Mouse (Mus musculus) olfactory bulb, adult 2 months (tissue): ENCODE measurements around the gene Rnf212. TPM values are rescaled to one million over a fixed set of nuclear protein-coding genes. Genes with fewer than 3 reads are reported as not detected.

Source experiments
- H3K27ac ChIP-seq: fragments of 200-500 bp; 2 replicates; pipeline ENCODE4 v1.5.1; 2012; ENCODE audit warnings: low read depth, low read length; ENCODE audit not compliant: insufficient read depth
- H3K4me1 ChIP-seq: fragments of 200-500 bp; 2 replicates; pipeline ENCODE4 v1.6.1; 2012; ENCODE audit warnings: low read length; ENCODE audit not compliant: control insufficient read depth, insufficient read depth
- H3K4me3 ChIP-seq: fragments of 200-500 bp; 2 replicates; pipeline ENCODE4 v1.5.1; 2012; ENCODE audit warnings: mild to moderate bottlenecking, low read depth, low read length, moderate library complexity; ENCODE audit not compliant: insufficient read depth
- CTCF ChIP-seq: fragments of 200-500 bp; IDR thresholded peaks from 2 replicates; pipeline ENCODE4 v1.5.1; 2012; ENCODE audit warnings: low read depth, mild to moderate bottlenecking, low read length, moderate library complexity; ENCODE audit not compliant: insufficient read depth
- POLR2A ChIP-seq: fragments of 200-500 bp; IDR thresholded peaks from 2 replicates; pipeline ENCODE4 v1.6.1; 2012; ENCODE audit warnings: mild to moderate bottlenecking, low read depth, low read length, moderate library complexity; ENCODE audit not compliant: insufficient read depth
- WGBS: fragments of 180-500 bp; shearing (Covaris S2); methylation state at CpG from one replicate; pipeline ENCODE4 v1.1.7; 2018; 5-methylcytosine and 5-hydroxymethylcytosine counted together
- polyA plus RNA-seq: library from polyadenylated mRNA; stranded (reverse); fragments of >200 nt; gene quantifications from 2 replicates; pipeline ENCODE4 v1.2.4, GENCODE M21; 2012; ENCODE audit warnings: low replicate concordance; ENCODE audit not compliant: missing spikeins, insufficient read depth, insufficient read length

Rnf212 gene
- polyA plus RNA-seq, 1 experiment: not detected

GRCm38 (mm10) chr5:108692271-108692670 is 82.5 kb downstream of the Rnf212 start, which contains the start of gene Fgfrl1:
Fgfrl1 (plus strand) TSS chr5:108692382.
- no peak for TF ChIP-seq POLR2A
- TF ChIP-seq CTCF: no peak

GRCm38 (mm10) chr5:108691152-108691551 is 83.6 kb downstream of the Rnf212 start:
- WGBS: 77% methylated on average over 4 of the region's 4 CpGs
- Histone ChIP-seq H3K4me3 (no peak overlapping the region), H3K27ac (no peak overlapping the region), H3K4me1 (peaks cover 10% of the 10 kb centered on the region)
- TF ChIP-seq CTCF: no peak

More at GRCm38 (mm10) chr5:108692271-108692670, 82.5 kb downstream of the Rnf212 start, which contains the start of gene Fgfrl1:
- 8% methylated on average over 18 of the region's 18 CpGs for WGBS
- Histone ChIP-seq H3K4me3 (peak within 1 kb of the TSS; percentile 2; the same call in 1 of the 2 replicates), H3K4me1 (peaks cover 12% of the 10 kb centered on the region), H3K27ac (no peak within 1 kb of the TSS)

- Histone ChIP-seq H3K4me1 (peaks cover 3% of the 10 kb centered on the region), H3K27ac (no peak overlapping the region), H3K4me3 (no peak overlapping the region)
- TF ChIP-seq POLR2A (no peak), CTCF (no peak)
- 75% methylated on average over 5 of the region's 5 CpGs for WGBS
Measured at GRCm38 (mm10) chr5:108689091-108689490, 85.7 kb downstream of the Rnf212 start.

- Histone ChIP-seq H3K27ac (no peak overlapping the region), H3K4me1 (peaks cover 25% of the 10 kb centered on the region), H3K4me3 (no peak overlapping the region)
- TF ChIP-seq CTCF (no peak), POLR2A (no peak)
- 80% methylated on average over 6 of the region's 6 CpGs for WGBS
Measured at GRCm38 (mm10) chr5:108680871-108681270, 93.9 kb downstream of the Rnf212 start.

- Histone ChIP-seq H3K4me1 (peaks cover 25% of the 10 kb centered on the region), H3K27ac (no peak overlapping the region), H3K4me3 (no peak overlapping the region)
- 56% methylated on average over 3 of the region's 3 CpGs for WGBS
- TF ChIP-seq CTCF (no peak), POLR2A (no peak)
Measured at GRCm38 (mm10) chr5:108679909-108680308, 94.9 kb downstream of the Rnf212 start.

Other genes starting within 250 kb of the Rnf212 start
- 281 and 534 TPM in 2 replicates for gene Cplx1, start 225.0 kb downstream of the Rnf212 start, polyA plus RNA-seq
- 581 TPM in 1 of 2 replicates, not detected in the other for gene Gak, start 145.2 kb downstream of the Rnf212 start, polyA plus RNA-seq
- not detected in 2 replicates for gene Tmem175, start 145.2 kb downstream of the Rnf212 start, polyA plus RNA-seq
- gene Idua, start 114.7 kb downstream of the Rnf212 start, polyA plus RNA-seq: not detected in 2 replicates
- gene Dgkq, start 105.3 kb downstream of the Rnf212 start, polyA plus RNA-seq: not detected in 2 replicates
- gene Slc26a1, start 99.4 kb downstream of the Rnf212 start, polyA plus RNA-seq: not detected in 2 replicates
- not detected in 2 replicates for gene Fgfrl1, start 82.6 kb downstream of the Rnf212 start, polyA plus RNA-seq
- gene Tmed11, start 20.4 kb upstream of the Rnf212 start, polyA plus RNA-seq: not detected in 2 replicates
- not detected in 2 replicates for gene Vmn2r8, start 33.9 kb upstream of the Rnf212 start, polyA plus RNA-seq
- not detected in 2 replicates for gene Vmn2r9, start 77.6 kb upstream of the Rnf212 start, polyA plus RNA-seq
- gene Vmn2r10, start 231.5 kb upstream of the Rnf212 start, polyA plus RNA-seq: not detected in 2 replicates